Mouse (Mus musculus): ENCODE results near the gene Sntb2. TPM values are rescaled to one million over a fixed set of nuclear protein-coding genes. Genes with fewer than 3 reads are reported as not detected.

Sntb2 gene
- polyA plus RNA-seq, 1 experiment from 2014 or later: 18.7 TPM

DNA sequence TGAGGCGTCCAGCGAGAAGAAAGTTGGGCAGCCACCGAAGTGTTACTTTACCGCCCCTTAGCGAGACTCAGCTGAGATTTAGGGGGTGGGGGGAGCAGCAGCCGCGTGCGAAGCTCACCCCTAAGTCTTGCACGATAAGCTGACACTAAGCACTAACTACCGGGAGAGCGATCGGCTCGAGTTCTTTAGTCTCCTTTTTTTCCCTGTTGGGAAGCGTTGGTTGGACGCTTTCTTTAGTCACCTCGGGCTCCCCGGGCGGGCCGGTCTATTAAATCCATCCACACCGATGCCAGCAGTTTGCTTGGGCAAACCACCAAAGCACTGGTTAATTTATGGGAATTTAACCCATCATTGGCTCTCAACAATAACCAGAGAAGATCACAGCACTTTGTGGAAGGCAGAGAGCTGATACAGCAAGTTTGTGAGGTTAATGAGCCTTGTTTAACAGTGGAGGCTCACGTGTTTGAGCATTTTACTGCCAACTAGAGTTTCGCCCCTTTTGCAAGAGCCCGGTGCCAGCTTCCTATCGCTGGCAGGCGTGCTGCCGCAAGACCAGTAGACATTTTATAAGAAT is 1.0 kb downstream of the Sntb2 start:
- Histone ChIP-seq H3K9ac (ENCODE audit: low read depth, low read length) (peak overlapping the region; percentile 94), H3K27me3 (ENCODE audit: control insufficient read depth, insufficient read depth, low read length) (no peaks in the 10 kb centered on the region), H3K27ac (ENCODE audit: low read depth, low read length) (peak overlapping the region; percentile 94), H3K4me3 (ENCODE audit: low read length) (peak overlapping the region; percentile 65), H3K4me2 (replicated peaks; ENCODE audit: low read depth, low read length) (peak overlapping the region; percentile 75), H3K36me3 (ENCODE audit: control insufficient read depth, insufficient read depth, low read length) (no peaks in the 10 kb centered on the region), H3K4me1 (ENCODE audit: control insufficient read depth, insufficient read depth, low read length) (peaks cover 23% of the 10 kb centered on the region; the same call in 1 of the 2 replicates), H3K9me3 (ENCODE audit: control insufficient read depth, low read length) (no peaks in the 10 kb centered on the region)
- ATAC-seq (ENCODE audit: low FRiP score, low TSS enrichment): peak; percentile 41
- WGBS: 1% methylated on average over 26 of the region's 26 CpGs

- no peaks in the 10 kb centered on the region for H3K36me3 ChIP-seq (ENCODE audit: control insufficient read depth, insufficient read depth, low read length)
- no peaks in the 10 kb centered on the region for H3K27me3 ChIP-seq (ENCODE audit: control insufficient read depth, insufficient read depth, low read length)
- 24% methylated on average over 14 of the region's 14 CpGs for WGBS
- H3K4me1 ChIP-seq (ENCODE audit: control insufficient read depth, insufficient read depth, low read length): peaks cover 23% of the 10 kb centered on the region; the same call in 1 of the 2 replicates
- no peak overlapping the region; the same call in 1 of the 2 replicates for H3K27ac ChIP-seq (ENCODE audit: low read depth, low read length)
- H3K4me2 ChIP-seq (replicated peaks; ENCODE audit: low read depth, low read length): peak overlapping the region; percentile 75
- H3K9ac ChIP-seq (ENCODE audit: low read depth, low read length): peak overlapping the region; percentile 94; the same call in 1 of the 2 replicates
- ATAC-seq (ENCODE audit: low FRiP score, low TSS enrichment): no peak
- H3K4me3 ChIP-seq (ENCODE audit: low read length): peak overlapping the region; percentile 65
- no peaks in the 10 kb centered on the region for H3K9me3 ChIP-seq (ENCODE audit: control insufficient read depth, low read length)
Measured at GRCm38 (mm10) chr8:106937081-106937800, 1.7 kb downstream of the Sntb2 start.

DNA sequence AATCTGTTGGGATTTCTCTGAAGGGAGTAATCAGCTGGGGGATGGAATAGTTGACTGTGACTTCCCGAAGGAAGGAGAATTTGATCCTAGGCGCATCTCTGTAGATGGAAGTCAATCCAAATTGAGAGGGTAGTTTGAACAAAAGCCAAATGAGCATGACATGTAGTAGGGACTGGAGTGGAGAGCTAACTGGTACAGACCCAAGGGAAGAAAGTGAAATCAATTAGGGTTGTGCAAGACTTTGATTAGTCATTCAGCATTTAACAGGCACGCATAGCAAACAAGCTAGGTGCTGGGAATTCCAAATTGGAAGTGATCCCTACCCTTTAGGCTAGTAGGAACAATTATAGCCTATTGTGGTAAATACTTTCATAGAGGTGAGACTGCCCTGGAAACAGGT is 6.3 kb downstream of the Sntb2 start:
- Histone ChIP-seq H3K4me3 (ENCODE audit: low read length) (no peak overlapping the region), H3K36me3 (ENCODE audit: control insufficient read depth, insufficient read depth, low read length) (no peaks in the 10 kb centered on the region), H3K27ac (ENCODE audit: low read depth, low read length) (no peak overlapping the region), H3K9me3 (ENCODE audit: control insufficient read depth, low read length) (no peaks in the 10 kb centered on the region), H3K27me3 (ENCODE audit: control insufficient read depth, insufficient read depth, low read length) (no peaks in the 10 kb centered on the region), H3K4me1 (ENCODE audit: control insufficient read depth, insufficient read depth, low read length) (peaks cover 22% of the 10 kb centered on the region), H3K4me2 (replicated peaks; ENCODE audit: low read depth, low read length) (no peak overlapping the region), H3K9ac (ENCODE audit: low read depth, low read length) (no peak overlapping the region)
- 87% methylated on average over 3 of the region's 3 CpGs for WGBS
- ATAC-seq (ENCODE audit: low FRiP score, low TSS enrichment): no peak

GRCm38 (mm10) chr8:106943874-106944418 is 8.4 kb downstream of the Sntb2 start:
- no peak overlapping the region for H3K4me2 ChIP-seq (replicated peaks; ENCODE audit: low read depth, low read length)
- H3K9ac ChIP-seq (ENCODE audit: low read depth, low read length): no peak overlapping the region
- H3K27me3 ChIP-seq (ENCODE audit: control insufficient read depth, insufficient read depth, low read length): no peaks in the 10 kb centered on the region
- H3K4me1 ChIP-seq (ENCODE audit: control insufficient read depth, insufficient read depth, low read length): peaks cover 3% of the 10 kb centered on the region; the same call in 1 of the 2 replicates
- no peaks in the 10 kb centered on the region for H3K9me3 ChIP-seq (ENCODE audit: control insufficient read depth, low read length)
- WGBS: 81% methylated on average over 3 of the region's 3 CpGs
- ATAC-seq (ENCODE audit: low FRiP score, low TSS enrichment): no peak
- H3K4me3 ChIP-seq (ENCODE audit: low read length): no peak overlapping the region
- H3K27ac ChIP-seq (ENCODE audit: low read depth, low read length): no peak overlapping the region
- H3K36me3 ChIP-seq (ENCODE audit: control insufficient read depth, insufficient read depth, low read length): no peaks in the 10 kb centered on the region

DNA sequence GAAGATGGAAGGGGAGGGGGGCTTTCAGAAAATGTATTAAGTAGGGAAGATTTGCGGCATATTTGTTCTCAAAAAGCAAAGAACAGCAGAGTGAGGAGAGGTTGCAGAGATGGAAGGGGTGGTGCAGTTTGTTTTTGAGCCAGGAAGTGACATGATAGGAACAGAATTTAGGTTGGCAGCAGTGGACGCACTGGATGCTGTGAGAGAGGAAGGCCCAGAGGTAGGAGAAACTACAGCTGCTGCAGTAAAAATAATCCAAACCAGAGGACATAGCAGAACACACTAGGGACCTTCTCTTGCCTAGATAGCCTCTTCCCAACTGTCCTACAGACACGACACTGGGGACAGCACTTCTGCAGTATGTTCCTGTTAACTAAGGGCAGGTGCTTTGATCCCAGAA is 9.2 kb downstream of the Sntb2 start:
- Histone ChIP-seq H3K4me3 (ENCODE audit: low read length) (no peak overlapping the region), H3K27ac (ENCODE audit: low read depth, low read length) (no peak overlapping the region), H3K4me2 (replicated peaks; ENCODE audit: low read depth, low read length) (no peak overlapping the region), H3K36me3 (ENCODE audit: control insufficient read depth, insufficient read depth, low read length) (no peaks in the 10 kb centered on the region), H3K9ac (ENCODE audit: low read depth, low read length) (no peak overlapping the region), H3K27me3 (ENCODE audit: control insufficient read depth, insufficient read depth, low read length) (no peaks in the 10 kb centered on the region), H3K4me1 (ENCODE audit: control insufficient read depth, insufficient read depth, low read length) (peaks cover 3% of the 10 kb centered on the region; the same call in 1 of the 2 replicates), H3K9me3 (ENCODE audit: control insufficient read depth, low read length) (no peaks in the 10 kb centered on the region)
- WGBS: 59% methylated on average over 3 of the region's 3 CpGs
- ATAC-seq (ENCODE audit: low FRiP score, low TSS enrichment): no peak

DNA sequence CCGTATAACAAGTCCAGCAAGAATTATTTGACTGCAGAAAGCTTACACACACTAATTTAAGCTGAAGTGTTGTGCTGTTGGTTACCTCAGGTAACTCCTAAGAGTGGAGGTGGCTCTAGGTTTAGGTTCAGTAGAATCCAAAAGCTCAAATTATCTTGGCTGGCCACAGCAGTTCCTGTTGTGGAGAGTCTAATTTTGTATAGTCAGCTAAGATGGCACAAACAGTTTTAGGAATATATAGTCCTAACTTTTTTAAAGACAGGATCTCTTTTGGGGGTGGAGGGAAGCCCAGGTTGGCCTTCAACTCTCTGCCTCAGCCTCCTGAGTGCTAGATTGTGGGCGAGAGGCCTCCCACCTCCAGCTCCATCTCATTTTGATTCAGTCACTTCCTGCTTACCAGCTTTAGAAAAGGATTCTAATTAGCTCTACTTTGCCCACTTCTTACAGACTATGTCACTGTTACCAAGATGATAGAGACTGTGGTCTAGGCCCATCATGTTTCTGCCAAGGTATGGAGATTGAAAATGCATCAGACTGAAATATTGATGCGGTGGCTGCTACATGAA is 13.2 kb downstream of the Sntb2 start:
- H3K4me2 ChIP-seq (replicated peaks; ENCODE audit: low read depth, low read length): no peak overlapping the region
- no peak overlapping the region for H3K9ac ChIP-seq (ENCODE audit: low read depth, low read length)
- H3K27me3 ChIP-seq (ENCODE audit: control insufficient read depth, insufficient read depth, low read length): no peaks in the 10 kb centered on the region
- H3K27ac ChIP-seq (ENCODE audit: low read depth, low read length): no peak overlapping the region
- no peak overlapping the region for H3K4me3 ChIP-seq (ENCODE audit: low read length)
- no peaks in the 10 kb centered on the region for H3K9me3 ChIP-seq (ENCODE audit: control insufficient read depth, low read length)
- H3K36me3 ChIP-seq (ENCODE audit: control insufficient read depth, insufficient read depth, low read length): no peaks in the 10 kb centered on the region
- ATAC-seq (ENCODE audit: low FRiP score, low TSS enrichment): no peak
- 85% methylated on average over 3 of the region's 3 CpGs for WGBS
- H3K4me1 ChIP-seq (ENCODE audit: control insufficient read depth, insufficient read depth, low read length): peaks cover 3% of the 10 kb centered on the region; the same call in 1 of the 2 replicates

- H3K27ac ChIP-seq (ENCODE audit: low read depth, low read length): no peak overlapping the region
- H3K27me3 ChIP-seq (ENCODE audit: control insufficient read depth, insufficient read depth, low read length): no peaks in the 10 kb centered on the region
- no peaks in the 10 kb centered on the region; the same call in 1 of the 2 replicates for H3K36me3 ChIP-seq (ENCODE audit: control insufficient read depth, insufficient read depth, low read length)
- no peak for ATAC-seq (ENCODE audit: low FRiP score, low TSS enrichment)
- 58% methylated on average over 4 of the region's 4 CpGs for WGBS
- no peak overlapping the region for H3K4me3 ChIP-seq (ENCODE audit: low read length)
- H3K4me2 ChIP-seq (replicated peaks; ENCODE audit: low read depth, low read length): no peak overlapping the region
- H3K9ac ChIP-seq (ENCODE audit: low read depth, low read length): no peak overlapping the region
- no peaks in the 10 kb centered on the region for H3K9me3 ChIP-seq (ENCODE audit: control insufficient read depth, low read length)
- no peaks in the 10 kb centered on the region for H3K4me1 ChIP-seq (ENCODE audit: control insufficient read depth, insufficient read depth, low read length)
Measured at GRCm38 (mm10) chr8:106951707-106952106, 16.2 kb downstream of the Sntb2 start.

- H3K36me3 ChIP-seq (ENCODE audit: control insufficient read depth, insufficient read depth, low read length): no peaks in the 10 kb centered on the region; the same call in 1 of the 2 replicates
- H3K4me3 ChIP-seq (ENCODE audit: low read length): no peak overlapping the region
- no peaks in the 10 kb centered on the region for H3K9me3 ChIP-seq (ENCODE audit: control insufficient read depth, low read length)
- H3K4me1 ChIP-seq (ENCODE audit: control insufficient read depth, insufficient read depth, low read length): no peaks in the 10 kb centered on the region
- ATAC-seq (ENCODE audit: low FRiP score, low TSS enrichment): no peak
- H3K9ac ChIP-seq (ENCODE audit: low read depth, low read length): no peak overlapping the region
- no peak overlapping the region for H3K4me2 ChIP-seq (replicated peaks; ENCODE audit: low read depth, low read length)
- no peaks in the 10 kb centered on the region for H3K27me3 ChIP-seq (ENCODE audit: control insufficient read depth, insufficient read depth, low read length)
- H3K27ac ChIP-seq (ENCODE audit: low read depth, low read length): no peak overlapping the region
- WGBS: 85% methylated on average over 4 of the region's 4 CpGs
Measured at GRCm38 (mm10) chr8:106953571-106953970, 18.0 kb downstream of the Sntb2 start.

GRCm38 (mm10) chr8:106957086-106957485 is 21.5 kb downstream of the Sntb2 start:
- Histone ChIP-seq H3K27me3 (ENCODE audit: control insufficient read depth, insufficient read depth, low read length) (no peaks in the 10 kb centered on the region), H3K4me1 (ENCODE audit: control insufficient read depth, insufficient read depth, low read length) (no peaks in the 10 kb centered on the region), H3K9me3 (ENCODE audit: control insufficient read depth, low read length) (no peaks in the 10 kb centered on the region), H3K27ac (ENCODE audit: low read depth, low read length) (no peak overlapping the region), H3K36me3 (ENCODE audit: control insufficient read depth, insufficient read depth, low read length) (no peaks in the 10 kb centered on the region; the same call in 1 of the 2 replicates), H3K4me2 (replicated peaks; ENCODE audit: low read depth, low read length) (no peak overlapping the region), H3K4me3 (ENCODE audit: low read length) (no peak overlapping the region), H3K9ac (ENCODE audit: low read depth, low read length) (no peak overlapping the region)
- ATAC-seq (ENCODE audit: low FRiP score, low TSS enrichment): no peak
- WGBS: 92% methylated on average over 3 of the region's 3 CpGs

Measured in kidney, embryonic 14.5 days (tissue).